Mouse (Mus musculus) cortical plate, adult 2 months (tissue): ENCODE measurements at regions not wholly inside any gene's neighbourhood (a gene's known extent, or its start where the extent isn't known, plus 50 kb on each side); places are given as distances from the start of the nearest gene placed in this dataset.

Experiments
- CTCF ChIP-seq: fragments of 200-500 bp; IDR thresholded peaks from 2 replicates; pipeline ENCODE4 v1.5.1; 2011; ENCODE audit warnings: mild to moderate bottlenecking, control low read depth, low read length; ENCODE audit not compliant: insufficient read depth; ENCODE audit errors: extremely low read depth
- POLR2A ChIP-seq: fragments of 200-500 bp; IDR thresholded peaks from 2 replicates; pipeline ENCODE4 v1.6.1; 2011; ENCODE audit warnings: mild to moderate bottlenecking, low read length, control low read depth; ENCODE audit not compliant: insufficient read depth; ENCODE audit errors: extremely low read depth

GRCm38 (mm10) chr3:15068256-15068655 is 182.2 kb downstream of the Car2 start:
- TF ChIP-seq CTCF (no peak), POLR2A (no peak)
